Mouse (Mus musculus): ENCODE results near the gene Plekhm2. TPM values are rescaled to one million over a fixed set of nuclear protein-coding genes. Genes with fewer than 3 reads are reported as not detected.
A peak's percentile ranks its signal among the peaks of the same experiment; 100 is the strongest.

Plekhm2 gene
- polyA plus RNA-seq, 1 experiment from 2014 or later = 1.7 TPM

DNA sequence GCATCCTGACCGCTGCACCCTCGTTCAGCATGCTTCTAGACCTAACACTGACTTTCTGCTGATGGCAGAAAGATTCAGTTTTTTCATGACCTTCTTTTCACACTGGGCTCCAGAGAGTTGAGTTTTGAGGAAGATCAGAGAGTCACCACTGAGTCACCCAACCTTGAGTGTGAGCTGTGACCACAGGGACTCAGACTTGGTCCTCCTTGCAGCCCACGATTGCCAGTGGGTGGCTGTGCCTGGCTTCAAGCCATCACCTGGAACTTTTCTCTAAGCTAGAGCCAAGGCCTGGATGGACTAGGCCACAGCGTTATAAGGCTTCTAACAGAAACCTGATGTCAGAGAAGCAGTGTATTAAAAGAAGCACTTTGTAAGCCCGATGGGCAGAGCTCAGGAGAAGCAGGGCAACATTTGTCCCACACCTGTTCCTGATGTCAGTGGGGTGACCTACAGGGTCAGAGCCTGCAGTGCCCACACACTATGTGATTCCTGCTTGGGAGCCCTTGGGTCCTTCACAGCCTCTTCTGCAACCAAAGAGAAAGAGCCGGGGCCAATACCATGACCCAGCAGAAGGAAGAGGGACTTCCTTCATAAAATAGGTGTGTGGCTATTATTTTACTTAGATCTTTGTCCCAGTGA, 5.7 kb downstream of the Plekhm2 start:
- H3K36me3 ChIP-seq (replicated peaks; ENCODE audit: insufficient read depth, low read length) = no peaks in the 10 kb centered on the region
- no peak overlapping the region for H3K9ac ChIP-seq (replicated peaks)
- TF ChIP-seq CTCF (IDR thresholded peaks at IDR 0.05; ENCODE audit: low read depth) (no peak), EP300 (IDR thresholded peaks at IDR 0.05; ENCODE audit: low read depth) (no peak)
- 87% methylated on average over 6 of the region's 6 CpGs for WGBS (ENCODE audit: insufficient replicate concordance)
- DNase-seq (no peak), ATAC-seq (no peak)
- H3K9me3 ChIP-seq (ENCODE audit: low read length) = no peaks in the 10 kb centered on the region
- no peak overlapping the region for H3K27ac ChIP-seq (ENCODE audit: low read depth)
- H3K4me3 ChIP-seq (ENCODE audit: low read depth, low read length) = no peak overlapping the region
- peaks cover 20% of the 10 kb centered on the region for H3K4me1 ChIP-seq (ENCODE audit: insufficient read depth)
- no peak overlapping the region for H3K4me2 ChIP-seq (ENCODE audit: low read depth, low read length)
- H3K27me3 ChIP-seq (ENCODE audit: insufficient read depth, low read length) = no peaks in the 10 kb centered on the region

DNA sequence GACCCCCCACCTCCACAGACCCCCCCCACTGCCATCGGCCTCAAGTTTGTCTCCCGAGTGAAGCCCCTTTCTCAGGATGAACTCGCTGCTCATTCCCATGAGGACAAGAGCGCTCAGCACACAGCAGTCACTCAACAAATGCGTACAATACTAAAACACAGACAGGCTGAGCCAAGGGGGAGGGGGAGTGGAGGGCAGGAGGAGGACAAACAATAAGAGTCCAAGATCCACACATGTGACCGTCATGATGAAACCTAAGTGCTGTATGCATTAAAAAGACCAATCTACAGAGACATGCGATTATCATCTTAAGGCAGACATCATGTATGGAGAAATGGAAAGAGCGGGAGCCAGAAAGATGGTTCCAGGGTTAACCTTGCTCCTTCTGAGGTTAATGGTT, 7.8 kb downstream of the Plekhm2 start:
- Histone ChIP-seq H3K9me3 (ENCODE audit: low read length) (no peaks in the 10 kb centered on the region), H3K9ac (replicated peaks) (no peak overlapping the region), H3K4me3 (ENCODE audit: low read depth, low read length) (no peak overlapping the region), H3K4me1 (ENCODE audit: insufficient read depth) (peaks cover 19% of the 10 kb centered on the region), H3K36me3 (replicated peaks; ENCODE audit: insufficient read depth, low read length) (no peaks in the 10 kb centered on the region), H3K27me3 (ENCODE audit: insufficient read depth, low read length) (no peaks in the 10 kb centered on the region), H3K4me2 (ENCODE audit: low read depth, low read length) (no peak overlapping the region), H3K27ac (ENCODE audit: low read depth) (0 out of 2 replicates have a peak overlapping the region, but pooled peaks have one; percentile 30)
- DNase-seq = peak; percentile 45
- TF ChIP-seq CTCF (IDR thresholded peaks at IDR 0.05; ENCODE audit: low read depth) = no peak
- TF ChIP-seq EP300 (IDR thresholded peaks at IDR 0.05; ENCODE audit: low read depth) = no peak
- ATAC-seq = peak; percentile 77
- 69% methylated on average over 8 of the region's 8 CpGs for WGBS (ENCODE audit: insufficient replicate concordance)

GRCm38 (mm10) chr4:141655908-141656608, 8.6 kb downstream of the Plekhm2 start:
- Histone ChIP-seq H3K9me3 (ENCODE audit: low read length) (no peaks in the 10 kb centered on the region), H3K27me3 (ENCODE audit: insufficient read depth, low read length) (no peaks in the 10 kb centered on the region), H3K4me2 (ENCODE audit: low read depth, low read length) (no peak overlapping the region), H3K4me3 (ENCODE audit: low read depth, low read length) (no peak overlapping the region), H3K36me3 (replicated peaks; ENCODE audit: insufficient read depth, low read length) (no peaks in the 10 kb centered on the region), H3K4me1 (ENCODE audit: insufficient read depth) (peaks cover 19% of the 10 kb centered on the region), H3K27ac (ENCODE audit: low read depth) (peak overlapping the region; percentile 62), H3K9ac (replicated peaks) (no peak overlapping the region)
- peak; percentile 29 for ATAC-seq
- no peak for DNase-seq
- TF ChIP-seq CTCF (IDR thresholded peaks at IDR 0.05; ENCODE audit: low read depth) = no peak
- no peak for TF ChIP-seq EP300 (IDR thresholded peaks at IDR 0.05; ENCODE audit: low read depth)
- 45% methylated on average over 12 of the region's 12 CpGs for WGBS (ENCODE audit: insufficient replicate concordance)

- H3K9me3 ChIP-seq (ENCODE audit: low read length) = no peaks in the 10 kb centered on the region
- no peaks in the 10 kb centered on the region for H3K27me3 ChIP-seq (ENCODE audit: insufficient read depth, low read length)
- peaks cover 19% of the 10 kb centered on the region for H3K4me1 ChIP-seq (ENCODE audit: insufficient read depth)
- H3K27ac ChIP-seq (ENCODE audit: low read depth) = no peak overlapping the region
- DNase-seq = no peak
- H3K9ac ChIP-seq (replicated peaks) = no peak overlapping the region
- no peak overlapping the region for H3K4me3 ChIP-seq (ENCODE audit: low read depth, low read length)
- H3K4me2 ChIP-seq (ENCODE audit: low read depth, low read length) = no peak overlapping the region
- no peak for TF ChIP-seq CTCF (IDR thresholded peaks at IDR 0.05; ENCODE audit: low read depth)
- TF ChIP-seq EP300 (IDR thresholded peaks at IDR 0.05; ENCODE audit: low read depth) = no peak
- ATAC-seq = no peak
- 88% methylated on average over 6 of the region's 6 CpGs for WGBS (ENCODE audit: insufficient replicate concordance)
- H3K36me3 ChIP-seq (replicated peaks; ENCODE audit: insufficient read depth, low read length) = no peaks in the 10 kb centered on the region
These were observed 10.2 kb downstream of the Plekhm2 start for GRCm38 (mm10) chr4:141654509-141654908.

DNA sequence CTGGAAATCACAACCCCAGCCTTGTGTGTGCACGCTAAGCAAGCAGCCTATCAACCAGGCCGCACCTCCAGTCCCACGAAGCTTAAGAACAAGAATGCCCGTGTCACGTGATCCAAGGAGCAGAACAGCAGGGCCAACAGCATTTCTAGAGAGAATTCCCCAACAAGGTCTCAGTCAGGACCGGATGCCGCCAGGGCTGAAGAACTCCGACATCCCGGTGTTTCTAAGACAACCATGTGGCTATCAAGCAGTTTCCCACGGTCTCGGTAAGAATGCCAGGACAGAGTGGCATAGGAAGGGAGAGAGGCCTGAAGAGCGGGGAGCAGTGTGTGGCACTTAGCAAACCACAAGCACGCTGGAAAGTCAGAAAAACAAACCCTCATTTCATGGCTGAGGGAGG, 10.9 kb downstream of the Plekhm2 start:
- H3K27ac ChIP-seq (ENCODE audit: low read depth) = no peak overlapping the region
- H3K4me2 ChIP-seq (ENCODE audit: low read depth, low read length) = no peak overlapping the region
- H3K4me1 ChIP-seq (ENCODE audit: insufficient read depth) = peaks cover 19% of the 10 kb centered on the region
- no peaks in the 10 kb centered on the region for H3K9me3 ChIP-seq (ENCODE audit: low read length)
- no peaks in the 10 kb centered on the region for H3K27me3 ChIP-seq (ENCODE audit: insufficient read depth, low read length)
- TF ChIP-seq EP300 (IDR thresholded peaks at IDR 0.05; ENCODE audit: low read depth) (no peak), CTCF (IDR thresholded peaks at IDR 0.05; ENCODE audit: low read depth) (no peak)
- no peak overlapping the region for H3K9ac ChIP-seq (replicated peaks)
- H3K36me3 ChIP-seq (replicated peaks; ENCODE audit: insufficient read depth, low read length) = no peaks in the 10 kb centered on the region; the same call in 1 of the 2 replicates
- DNase-seq (no peak), ATAC-seq (no peak)
- H3K4me3 ChIP-seq (ENCODE audit: low read depth, low read length) = no peak overlapping the region
- whole genome bisulfite sequencing (ENCODE audit: insufficient replicate concordance) = 88% methylated on average over 13 of the region's 13 CpGs

DNA sequence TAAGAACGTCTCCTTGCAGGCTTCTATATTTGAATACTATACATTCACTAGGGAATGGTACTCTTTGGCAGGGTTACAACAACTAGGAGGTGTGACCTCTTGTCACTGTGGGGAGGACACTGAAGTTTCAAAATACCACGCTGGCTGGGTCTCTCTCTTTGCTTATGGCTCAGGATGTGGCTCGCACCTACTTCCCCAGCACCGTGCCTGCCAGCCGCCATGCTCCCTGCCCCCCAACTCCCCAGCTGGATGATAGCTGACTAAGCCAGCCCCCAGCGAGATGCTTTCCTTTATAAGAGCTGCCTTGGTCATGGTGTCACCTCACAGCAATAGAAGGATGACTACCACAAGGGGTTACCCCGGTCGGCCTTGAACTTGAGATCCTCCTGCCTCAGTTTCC, 11.7 kb downstream of the Plekhm2 start:
- no peak overlapping the region for H3K27ac ChIP-seq (ENCODE audit: low read depth)

More for the DNA sequence above, 11.7 kb downstream of the Plekhm2 start:
- Histone ChIP-seq H3K36me3 (replicated peaks; ENCODE audit: insufficient read depth, low read length) (no peaks in the 10 kb centered on the region; the same call in 1 of the 2 replicates), H3K4me2 (ENCODE audit: low read depth, low read length) (no peak overlapping the region), H3K9me3 (ENCODE audit: low read length) (no peaks in the 10 kb centered on the region), H3K4me3 (ENCODE audit: low read depth, low read length) (no peak overlapping the region), H3K27me3 (ENCODE audit: insufficient read depth, low read length) (no peaks in the 10 kb centered on the region), H3K4me1 (ENCODE audit: insufficient read depth) (peaks cover 19% of the 10 kb centered on the region), H3K9ac (replicated peaks) (no peak overlapping the region)
- WGBS (ENCODE audit: insufficient replicate concordance) = 61% methylated on average over 8 of the region's 8 CpGs
- TF ChIP-seq EP300 (IDR thresholded peaks at IDR 0.05; ENCODE audit: low read depth) = no peak
- TF ChIP-seq CTCF (IDR thresholded peaks at IDR 0.05; ENCODE audit: low read depth) = no peak
- ATAC-seq = no peak
- DNase-seq = no peak
